Comparison of ENCODE assay signal across 9 mouse cellular contexts in genomic region chr17:9894828-9895685, GRCm38 (mm10).
DNase-seq lines count a peak whose midpoint lies in the region; ATAC-seq and TF ChIP-seq lines count a peak whose summit lies in the region.
"Had no signal": no experiment of that assay in that cellular context is flagged by ENCODE, and none has a peak within 500 bp of the region (broad histone marks: within the 10 kb centered on the region; RNA-seq: fewer than 3 reads in every experiment).

No protein-coding gene starts in this region.

- peaks cover 4% of the 10 kb centered on the region; the same call in 1 of the 2 replicates for H3K27me3 ChIP-seq in embryonic facial prominence, embryonic 10.5 days (replicated peaks; ENCODE audit: low read depth, poor library complexity, severe bottlenecking)
- H3K27me3 ChIP-seq in heart, postnatal 0 days (ENCODE audit: control insufficient read depth, insufficient read depth, low read length): no peaks in the 10 kb centered on the region
- H3K27me3 ChIP-seq in limb, embryonic 14.5 days (ENCODE audit: control insufficient read depth, insufficient read depth, low read length): no peaks in the 10 kb centered on the region
- H3K27me3 ChIP-seq in stomach, embryonic 16.5 days (ENCODE audit: control insufficient read depth, insufficient read depth, low read length): no peaks in the 10 kb centered on the region
- H3K27me3 ChIP-seq in midbrain, postnatal 0 days (ENCODE audit: insufficient read depth, low read length): no peaks in the 10 kb centered on the region
- H3K27me3 ChIP-seq: megakaryocyte, embryonic 14.5 days had no signal

- peak; percentile 93 for ATAC-seq in heart, postnatal 0 days (ENCODE audit: insufficient read depth, low read depth)
- peak; percentile 86 for ATAC-seq in limb, embryonic 14.5 days (ENCODE audit: low FRiP score, low read depth)
- peak; percentile 80 for ATAC-seq in stomach, embryonic 16.5 days (ENCODE audit: insufficient read depth, low FRiP score)
- ATAC-seq in midbrain, postnatal 0 days (ENCODE audit: low FRiP score): no peak

- H3K4me3 ChIP-seq in embryonic facial prominence, embryonic 10.5 days: no peak overlapping the region
- H3K4me3 ChIP-seq in heart, postnatal 0 days (ENCODE audit: low read depth, low read length): no peak overlapping the region
- no peak overlapping the region for H3K4me3 ChIP-seq in limb, embryonic 14.5 days (replicated peaks; ENCODE audit: low read length)
- H3K4me3 ChIP-seq in stomach, embryonic 16.5 days (replicated peaks; ENCODE audit: low read length): no peak overlapping the region
- H3K4me3 ChIP-seq in midbrain, postnatal 0 days (ENCODE audit: low read depth, low read length): no peak overlapping the region
- H3K4me3 ChIP-seq: megakaryocyte, embryonic 14.5 days had no signal

- WGBS in embryonic facial prominence, embryonic 10.5 days: 67% methylated on average over 19 of the region's 19 CpGs
- 33% methylated on average over 19 of the region's 19 CpGs for WGBS in heart, postnatal 0 days
- WGBS in limb, embryonic 14.5 days: 55% methylated on average over 19 of the region's 19 CpGs
- WGBS in stomach, embryonic 16.5 days: 63% methylated on average over 19 of the region's 19 CpGs
- WGBS in midbrain, postnatal 0 days: 68% methylated on average over 19 of the region's 19 CpGs

- peak overlapping the region; percentile 30; the same call in 1 of the 2 replicates for H3K27ac ChIP-seq in embryonic facial prominence, embryonic 10.5 days (replicated peaks)
- H3K27ac ChIP-seq in heart, postnatal 0 days (ENCODE audit: low read depth): peak overlapping the region; percentile 90
- H3K27ac ChIP-seq in limb, embryonic 14.5 days (replicated peaks; ENCODE audit: low read depth, low read length): no peak overlapping the region; the same call in 1 of the 2 replicates
- H3K27ac ChIP-seq in stomach, embryonic 16.5 days (ENCODE audit: low read length): no peak overlapping the region
- no peak overlapping the region for H3K27ac ChIP-seq in midbrain, postnatal 0 days (ENCODE audit: low read depth, low read length)

- peak; percentile 94 for TF ChIP-seq EP300 in heart, postnatal 0 days (IDR thresholded peaks at IDR 0.05; ENCODE audit: low read depth)

- no peaks in the 10 kb centered on the region for H3K36me3 ChIP-seq in embryonic facial prominence, embryonic 10.5 days (replicated peaks)
- H3K36me3 ChIP-seq in heart, postnatal 0 days (replicated peaks; ENCODE audit: control insufficient read depth, insufficient read depth, low read length): no peaks in the 10 kb centered on the region
- H3K36me3 ChIP-seq in limb, embryonic 14.5 days (ENCODE audit: control insufficient read depth, insufficient read depth, low read length): no peaks in the 10 kb centered on the region
- no peaks in the 10 kb centered on the region for H3K36me3 ChIP-seq in stomach, embryonic 16.5 days (ENCODE audit: control insufficient read depth, insufficient read depth, low read length)
- H3K36me3 ChIP-seq in midbrain, postnatal 0 days (ENCODE audit: insufficient read depth, low read length): no peaks in the 10 kb centered on the region

- H3K9me3 ChIP-seq in embryonic facial prominence, embryonic 10.5 days: no peaks in the 10 kb centered on the region
- H3K9me3 ChIP-seq in heart, postnatal 0 days (replicated peaks; ENCODE audit: control insufficient read depth, low read length): no peaks in the 10 kb centered on the region
- H3K9me3 ChIP-seq in limb, embryonic 14.5 days (ENCODE audit: control insufficient read depth, low read length): no peaks in the 10 kb centered on the region
- H3K9me3 ChIP-seq in stomach, embryonic 16.5 days (replicated peaks; ENCODE audit: control insufficient read depth, low read length): no peaks in the 10 kb centered on the region
- no peaks in the 10 kb centered on the region for H3K9me3 ChIP-seq in midbrain, postnatal 0 days (ENCODE audit: low read length)

- H3K4me2 ChIP-seq in heart, postnatal 0 days (ENCODE audit: low read depth, low read length): 0 out of 2 replicates have a peak overlapping the region, but pooled peaks have one; percentile 7
- no peak overlapping the region for H3K4me2 ChIP-seq in limb, embryonic 14.5 days (replicated peaks; ENCODE audit: low read depth, low read length, severe bottlenecking)
- no peak overlapping the region for H3K4me2 ChIP-seq in stomach, embryonic 16.5 days (ENCODE audit: low read depth, low read length)
- no peak overlapping the region for H3K4me2 ChIP-seq in midbrain, postnatal 0 days (ENCODE audit: low read depth, low read length, poor library complexity, severe bottlenecking)

- H3K9ac ChIP-seq in heart, postnatal 0 days (replicated peaks; ENCODE audit: low read depth, low read length): no peak overlapping the region
- no peak overlapping the region for H3K9ac ChIP-seq in limb, embryonic 14.5 days (ENCODE audit: low read depth, low read length, severe bottlenecking)
- no peak overlapping the region for H3K9ac ChIP-seq in stomach, embryonic 16.5 days (ENCODE audit: low read length)
- H3K9ac ChIP-seq in midbrain, postnatal 0 days (replicated peaks; ENCODE audit: low read length, poor library complexity, severe bottlenecking): no peak overlapping the region

- intact Hi-C loops in left cerebral cortex, postnatal 36 days (cut with DNase I): no loop called here

- TF ChIP-seq POLR2A in limb, embryonic 14.5 days (IDR thresholded peaks at IDR 0.05; ENCODE audit: borderline replicate concordance, extremely low read depth, insufficient read depth, insufficient read length): no peak

- peak; percentile 14 to 47 for DNase-seq in adrenal gland, adult 18-20 months (ENCODE audit: low spot score in 2 of 2)
- DNase-seq in embryonic facial prominence, embryonic 10.5 days (ENCODE audit: low spot score): peak; percentile 60
- peak; percentile 97 for DNase-seq in heart, postnatal 0 days (ENCODE audit: low spot score)
- DNase-seq in limb, embryonic 14.5 days (ENCODE audit: low spot score): peak; percentile 58
- DNase-seq in cerebellum, adult 18-20 months: no peak
- no peak for DNase-seq in left cerebral cortex, postnatal 36 days (ENCODE audit: low spot score in 2 of 2)
- DNase-seq in midbrain, postnatal 0 days (ENCODE audit: low spot score): no peak

- peaks cover 31% of the 10 kb centered on the region for H3K4me1 ChIP-seq in embryonic facial prominence, embryonic 10.5 days
- H3K4me1 ChIP-seq in heart, postnatal 0 days (ENCODE audit: control insufficient read depth, insufficient read depth): peaks cover 12% of the 10 kb centered on the region
- peaks cover 18% of the 10 kb centered on the region for H3K4me1 ChIP-seq in limb, embryonic 14.5 days (ENCODE audit: control insufficient read depth, insufficient read depth, low read length)
- H3K4me1 ChIP-seq in stomach, embryonic 16.5 days (ENCODE audit: control insufficient read depth, insufficient read depth, low read length): peaks cover 12% of the 10 kb centered on the region; the same call in 1 of the 2 replicates
- no peaks in the 10 kb centered on the region for H3K4me1 ChIP-seq in midbrain, postnatal 0 days (ENCODE audit: insufficient read depth, low read length)
- H3K4me1 ChIP-seq: megakaryocyte, embryonic 14.5 days had no signal

- TF ChIP-seq CTCF in heart, postnatal 0 days (IDR thresholded peaks at IDR 0.05; ENCODE audit: low read depth): no peak
- no peak for TF ChIP-seq CTCF in midbrain, postnatal 0 days (IDR thresholded peaks at IDR 0.05)

Comparison
In these comparisons a context has a peak if more than half of its experiments do, and no peak if none do; other contexts are left out.
1. DNase-seq: peak in adrenal gland, adult 18-20 months (2 of 2), embryonic facial prominence, embryonic 10.5 days (single experiment), heart, postnatal 0 days (single experiment) and limb, embryonic 14.5 days (single experiment); none in cerebellum, adult 18-20 months (0 of 2), left cerebral cortex, postnatal 36 days (0 of 2) and midbrain, postnatal 0 days (single experiment).
2. H3K27ac ChIP-seq: peak in embryonic facial prominence, embryonic 10.5 days (single experiment) and heart, postnatal 0 days (single experiment); none in limb, embryonic 14.5 days (single experiment), stomach, embryonic 16.5 days (single experiment) and midbrain, postnatal 0 days (single experiment).